Mouse (Mus musculus): ENCODE results near the gene Cpne4. TPM values are rescaled to one million over a fixed set of nuclear protein-coding genes. Genes with fewer than 3 reads are reported as not detected.

The Cpne4 gene
- total and polyA plus RNA-seq, 3 experiments = not detected

GRCm38 (mm10) chr9:104594550-104594949, 47.5 kb downstream of the Cpne4 start:
- Histone ChIP-seq H3K4me1 (ENCODE audit: control insufficient read depth in 1 of 2, insufficient read depth in 2 of 2, low read length in 2 of 2) (no peaks in the 10 kb centered on the region), H3K9me3 (replicated peaks; ENCODE audit: insufficient read depth, low read length) (no peaks in the 10 kb centered on the region), H3K9ac (ENCODE audit: control insufficient read depth, low read depth, low read length, poor library complexity, severe bottlenecking) (no peak overlapping the region), H3K36me3 (ENCODE audit: control insufficient read depth in 1 of 2, insufficient read depth in 2 of 2, low read length in 2 of 2) (no peaks in the 10 kb centered on the region), H3K27ac (ENCODE audit: control insufficient read depth, low read depth, low read length) (no peak overlapping the region), H3K4me3 (ENCODE audit: control insufficient read depth in 1 of 2, insufficient read depth in 1 of 2, low read depth in 2 of 2, low read length in 2 of 2) (no peak overlapping the region), H3K79me2 (ENCODE audit: control insufficient read depth, insufficient read depth, low read length, poor library complexity) (no peaks in the 10 kb centered on the region), H3K27me3 (ENCODE audit: control insufficient read depth in 1 of 2, insufficient read depth in 2 of 2, low read length in 2 of 2) (no peaks in the 10 kb centered on the region)
- no peak for TF ChIP-seq SIN3A (IDR thresholded peaks at IDR 0.05; ENCODE audit: low read length)
- TF ChIP-seq POLR2A (IDR thresholded peaks at IDR 0.05; ENCODE audit: control insufficient read depth in 1 of 2, insufficient read depth in 1 of 2, low read depth in 1 of 2, low read length in 2 of 2, poor library complexity in 1 of 2) = no peak
- TF ChIP-seq MXI1 (IDR thresholded peaks at IDR 0.05; ENCODE audit: low read depth, low read length) = no peak
- TF ChIP-seq GATA1 (IDR thresholded peaks at IDR 0.05; ENCODE audit: low read depth, low read length) = no peak
- TF ChIP-seq TBP (IDR thresholded peaks at IDR 0.05; ENCODE audit: low read depth, low read length) = no peak
- no peak for TF ChIP-seq HCFC1 (IDR thresholded peaks at IDR 0.05; ENCODE audit: low read depth, low read length)
- no peak for TF ChIP-seq GABPA (IDR thresholded peaks at IDR 0.05; ENCODE audit: low read depth, low read length)
- TF ChIP-seq E2F4 (IDR thresholded peaks at IDR 0.05; ENCODE audit: borderline replicate concordance, low read depth, low read length) = no peak
- TF ChIP-seq UBTF (IDR thresholded peaks at IDR 0.05; ENCODE audit: borderline replicate concordance, insufficient read depth, low read depth, low read length) = no peak
- TF ChIP-seq USF1 (IDR thresholded peaks at IDR 0.05; ENCODE audit: low read depth, low read length) = no peak
- TF ChIP-seq POLR2AphosphoS5 (IDR thresholded peaks at IDR 0.05; ENCODE audit: borderline replicate concordance, low read depth, low read length) = no peak
- TF ChIP-seq TCF12 (IDR thresholded peaks at IDR 0.05; ENCODE audit: low read depth, low read length) = no peak
- TF ChIP-seq ELF1 (IDR thresholded peaks at IDR 0.05; ENCODE audit: low read depth, low read length) = no peak
- no peak for TF ChIP-seq CHD1 (IDR thresholded peaks at IDR 0.05; ENCODE audit: low read depth, low read length)
- TF ChIP-seq USF2 (IDR thresholded peaks at IDR 0.05; ENCODE audit: borderline replicate concordance in 1 of 2, insufficient read depth in 1 of 2, low read depth in 1 of 2, low read length in 2 of 2) = no peak
- no peak for TF ChIP-seq MAFK (IDR thresholded peaks at IDR 0.05; ENCODE audit: borderline replicate concordance, low read depth, low read length)
- TF ChIP-seq JUND (IDR thresholded peaks at IDR 0.05; ENCODE audit: low read depth, low read length) = no peak
- no peak for TF ChIP-seq CTCF (IDR thresholded peaks at IDR 0.05 in 2 of 3, conservative IDR thresholded peaks at IDR 0.05 in 1 of 3; ENCODE audit: control insufficient read depth in 1 of 3, insufficient read depth in 1 of 3, low read depth in 2 of 3, low read length in 3 of 3, poor library complexity in 1 of 3, severe bottlenecking in 1 of 3)
- TF ChIP-seq TAL1 (IDR thresholded peaks at IDR 0.05; ENCODE audit: low read length) = no peak
- no peak for TF ChIP-seq SMC3 (IDR thresholded peaks at IDR 0.05; ENCODE audit: low read depth, low read length)
- no peak for DNase-seq (ENCODE audit: low read depth, low spot score)

- no peaks in the 10 kb centered on the region for H3K79me2 ChIP-seq (ENCODE audit: control insufficient read depth, insufficient read depth, low read length, poor library complexity)
- no peak for DNase-seq (ENCODE audit: low read depth, low spot score)
- no peak overlapping the region for H3K27ac ChIP-seq (ENCODE audit: control insufficient read depth, low read depth, low read length)
- no peaks in the 10 kb centered on the region for H3K9me3 ChIP-seq (replicated peaks; ENCODE audit: insufficient read depth, low read length)
- TF ChIP-seq ZNF384 (IDR thresholded peaks at IDR 0.05; ENCODE audit: low read depth, low read length) (no peak), NRF1 (IDR thresholded peaks at IDR 0.05; ENCODE audit: insufficient read depth, low read depth, low read length, poor library complexity, severe bottlenecking) (no peak)
- no peaks in the 10 kb centered on the region for H3K27me3 ChIP-seq (ENCODE audit: control insufficient read depth in 1 of 2, insufficient read depth in 2 of 2, low read length in 2 of 2)
- H3K9ac ChIP-seq (ENCODE audit: control insufficient read depth, low read depth, low read length, poor library complexity, severe bottlenecking) = no peak overlapping the region
- H3K4me3 ChIP-seq (ENCODE audit: control insufficient read depth in 1 of 2, insufficient read depth in 1 of 2, low read depth in 2 of 2, low read length in 2 of 2) = no peak overlapping the region
- H3K36me3 ChIP-seq (ENCODE audit: control insufficient read depth in 1 of 2, insufficient read depth in 2 of 2, low read length in 2 of 2) = no peaks in the 10 kb centered on the region
- H3K4me1 ChIP-seq (ENCODE audit: control insufficient read depth in 1 of 2, insufficient read depth in 2 of 2, low read length in 2 of 2) = no peaks in the 10 kb centered on the region
Measured at GRCm38 (mm10) chr9:104594979-104595378, 47.9 kb downstream of the Cpne4 start.

Measured in MEL (cell line).